Mouse (Mus musculus): ENCODE measurements around the gene Itgb2.

DNA sequence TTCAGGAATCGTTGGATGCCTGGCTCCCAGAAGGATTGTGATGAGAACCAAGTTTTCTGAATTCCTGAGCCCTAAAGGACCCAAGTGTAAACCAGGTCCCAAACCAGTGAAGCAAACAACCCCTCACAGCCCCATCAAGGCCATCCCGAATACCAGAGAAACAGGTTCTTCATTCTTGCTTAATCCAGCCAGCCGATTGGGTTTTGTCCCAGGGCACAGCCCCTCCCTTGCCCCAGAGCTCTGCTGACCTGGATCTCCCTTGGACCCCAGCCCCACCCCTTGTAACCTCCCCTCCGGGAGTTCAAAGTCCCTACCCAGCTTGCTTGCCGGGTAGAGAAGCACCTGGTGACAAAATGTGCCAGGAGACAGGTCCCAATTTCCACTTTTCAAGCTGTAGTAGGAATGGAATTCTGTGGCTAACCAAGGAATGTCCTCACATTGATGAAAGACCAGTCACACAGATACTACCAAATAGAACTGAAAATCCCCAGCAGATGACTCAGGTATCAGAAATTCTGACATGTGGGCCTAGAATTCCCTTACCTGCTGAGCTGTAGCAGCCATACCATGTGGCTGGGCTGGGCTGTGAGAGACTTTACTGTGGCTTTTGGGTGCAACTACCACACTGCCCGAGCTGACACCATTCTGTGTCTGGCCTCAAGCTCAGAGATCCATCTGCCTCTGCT, 40.1 kb downstream of the Itgb2 start:
- TF ChIP-seq POLR2A (IDR thresholded peaks at IDR 0.05; ENCODE audit: insufficient read depth, low read depth, low read length) = no peak
- no peak for TF ChIP-seq CTCF (IDR thresholded peaks at IDR 0.05; ENCODE audit: insufficient read depth, low read depth, low read length)

All from olfactory bulb, adult 2 months (tissue).